Mouse (Mus musculus) kidney, postnatal 0 days (tissue): ENCODE measurements around the gene Tmeff1. TPM values are rescaled to one million over a fixed set of nuclear protein-coding genes. Genes with fewer than 3 reads are reported as not detected.

Source experiments
- ATAC-seq: fragments of 200-750 bp; cut with Nextera tagmentation; replicated peaks from 2 replicates; pipeline ENCODE4 v1.8.0; 2017; ENCODE audit warnings: low read depth, moderate number of reproducible peaks, moderate TSS enrichment, moderate library complexity; ENCODE audit not compliant: low FRiP score
- DNase-seq: peaks from one replicate; pipeline ENCODE4 v3.0.0-alpha.2; 2016; ENCODE audit warnings: low spot score
- H3K27ac ChIP-seq: fragments of 300-500 bp; sonication (generic); 2 replicates; pipeline ENCODE4 v1.5.1; 2014; ENCODE audit warnings: mild to moderate bottlenecking
- H3K27me3 ChIP-seq: fragments of 300-500 bp; sonication (generic); 2 replicates; pipeline ENCODE4 v1.6.1; 2014; ENCODE audit warnings: low read length, mixed read lengths; ENCODE audit not compliant: insufficient read depth
- H3K36me3 ChIP-seq: fragments of 300-500 bp; sonication (generic); 2 replicates; pipeline ENCODE4 v1.6.1; 2014; ENCODE audit warnings: low read length, mixed read lengths; ENCODE audit not compliant: insufficient read depth
- H3K4me1 ChIP-seq: fragments of 300-500 bp; sonication (generic); replicated peaks from 2 replicates; pipeline ENCODE4 v1.6.1; 2014; ENCODE audit warnings: antibody characterized with exemption, low read length, mixed read lengths; ENCODE audit not compliant: insufficient read depth
- H3K4me2 ChIP-seq: fragments of 300-500 bp; sonication (generic); 2 replicates; pipeline ENCODE4 v1.6.1; 2014; ENCODE audit warnings: mild to moderate bottlenecking, low read length, moderate library complexity, mixed read lengths
- H3K4me3 ChIP-seq: fragments of 300-500 bp; sonication (generic); replicated peaks from 2 replicates; pipeline ENCODE4 v1.5.1; 2014; ENCODE audit warnings: low read depth, low read length
- H3K9ac ChIP-seq: fragments of 300-500 bp; sonication (generic); 2 replicates; pipeline ENCODE4 v1.6.1; 2014; ENCODE audit warnings: low read depth, low read length
- H3K9me3 ChIP-seq: fragments of 300-500 bp; sonication (generic); replicated peaks from 2 replicates; pipeline ENCODE4 v1.6.1; 2016; ENCODE audit warnings: low read length, inconsistent platforms, mixed read lengths
- CTCF ChIP-seq: IDR thresholded peaks from 2 replicates; pipeline ENCODE4 v1.5.1; 2016; ENCODE audit warnings: antibody characterized with exemption, low read depth, mild to moderate bottlenecking, moderate library complexity
- whole genome bisulfite sequencing: fragments of 180-500 bp; shearing (Covaris S2); extraction: QIAGEN DNeasy Blood & Tissue Kit; methylation state at CpG from one replicate; pipeline ENCODE4 v1.1.7; 2014; 5-methylcytosine and 5-hydroxymethylcytosine counted together
- polyA plus RNA-seq: library from polyadenylated mRNA; unstranded; fragments of >200 nt; fragmentation: Nextera tagmentation; extraction: Ambion mirVana; gene quantifications from 2 replicates; pipeline ENCODE4 v1.2.1, GENCODE M21; 2015

The Tmeff1 gene
- polyA plus RNA-seq, 1 experiment from 2014 or later = 37.7 TPM

DNA sequence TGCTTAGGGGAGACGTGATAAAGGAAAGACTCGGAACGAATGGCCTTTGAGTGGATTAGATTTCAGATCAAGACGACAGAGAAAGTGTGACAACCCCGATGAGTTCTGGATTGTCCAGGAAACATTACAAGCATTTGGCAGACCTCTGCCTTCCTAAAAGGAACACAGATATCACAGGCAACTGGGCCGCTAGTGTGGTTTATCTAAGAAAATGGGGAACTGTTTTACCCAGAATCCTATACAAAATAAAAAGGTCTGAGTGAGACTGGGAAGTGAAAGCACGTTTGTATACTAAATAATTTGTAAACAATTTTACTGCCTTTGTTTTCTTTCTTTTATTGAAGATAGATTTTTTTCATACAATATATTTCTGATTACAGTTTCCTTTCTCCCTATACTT is 5.9 kb downstream of the Tmeff1 start:
- Histone ChIP-seq H3K4me1 (no peaks in the 10 kb centered on the region), H3K4me3 (no peak overlapping the region), H3K9ac (no peak overlapping the region), H3K27me3 (no peaks in the 10 kb centered on the region), H3K9me3 (no peaks in the 10 kb centered on the region), H3K27ac (no peak overlapping the region), H3K36me3 (no peaks in the 10 kb centered on the region), H3K4me2 (no peak overlapping the region)
- 75% methylated on average over 7 of the region's 7 CpGs for WGBS
- DNase-seq (no peak), ATAC-seq (no peak)
- TF ChIP-seq CTCF = no peak

DNA sequence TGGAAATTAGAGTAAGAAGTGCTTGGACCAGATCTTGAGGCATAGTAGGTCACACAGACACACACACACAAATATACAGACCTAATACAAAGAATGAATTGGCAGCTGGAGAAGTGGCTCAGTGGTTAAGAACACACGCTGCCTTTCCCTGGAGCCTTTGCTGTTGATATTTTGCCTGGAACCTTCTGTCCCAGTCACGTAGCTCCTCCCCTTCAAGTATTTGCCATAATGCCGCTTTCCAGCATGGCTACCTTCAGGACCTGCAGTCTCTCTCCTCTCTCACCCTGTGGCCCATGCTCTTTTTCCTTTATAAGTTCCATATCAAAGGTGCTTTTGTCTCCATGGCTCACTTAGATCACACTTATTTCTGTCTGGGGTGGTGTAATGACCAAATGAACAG is 6.4 kb downstream of the Tmeff1 start:
- 95% methylated on average over 3 of the region's 3 CpGs for WGBS
- Histone ChIP-seq H3K4me3 (no peak overlapping the region), H3K4me2 (no peak overlapping the region), H3K4me1 (no peaks in the 10 kb centered on the region), H3K9me3 (no peaks in the 10 kb centered on the region), H3K36me3 (no peaks in the 10 kb centered on the region), H3K27ac (no peak overlapping the region), H3K9ac (no peak overlapping the region), H3K27me3 (no peaks in the 10 kb centered on the region)
- DNase-seq = no peak
- no peak for TF ChIP-seq CTCF
- no peak for ATAC-seq

DNA sequence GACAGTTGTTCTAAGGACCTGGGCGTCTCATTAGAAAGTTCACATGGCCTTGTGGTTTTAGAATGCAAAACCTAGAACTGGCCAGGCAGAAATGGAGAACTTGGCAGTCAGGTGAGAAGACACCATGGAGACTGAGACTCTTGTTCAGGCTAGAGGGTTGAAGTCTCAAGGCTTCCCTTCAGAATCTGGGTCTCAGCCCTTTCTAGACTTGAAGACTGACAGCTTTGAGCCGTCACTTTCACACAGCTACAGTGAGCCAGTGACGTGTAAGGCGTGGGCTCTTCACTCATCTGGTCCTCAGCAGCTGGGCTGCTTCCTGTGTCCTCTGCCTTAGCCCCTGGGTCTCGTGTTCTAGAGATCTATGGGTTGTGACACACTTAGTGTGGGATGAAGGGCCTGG is 7.4 kb downstream of the Tmeff1 start:
- H3K27ac ChIP-seq = no peak overlapping the region
- peak; percentile 42 for DNase-seq
- H3K36me3 ChIP-seq = no peaks in the 10 kb centered on the region
- H3K4me1 ChIP-seq = no peaks in the 10 kb centered on the region
- H3K27me3 ChIP-seq = no peaks in the 10 kb centered on the region
- ATAC-seq = peak; percentile 69; the same call in 1 of the 2 replicates
- H3K9me3 ChIP-seq = no peaks in the 10 kb centered on the region
- H3K4me3 ChIP-seq = no peak overlapping the region
- no peak overlapping the region for H3K9ac ChIP-seq
- H3K4me2 ChIP-seq = no peak overlapping the region
- no peak for TF ChIP-seq CTCF
- WGBS = 51% methylated on average over 5 of the region's 5 CpGs

DNA sequence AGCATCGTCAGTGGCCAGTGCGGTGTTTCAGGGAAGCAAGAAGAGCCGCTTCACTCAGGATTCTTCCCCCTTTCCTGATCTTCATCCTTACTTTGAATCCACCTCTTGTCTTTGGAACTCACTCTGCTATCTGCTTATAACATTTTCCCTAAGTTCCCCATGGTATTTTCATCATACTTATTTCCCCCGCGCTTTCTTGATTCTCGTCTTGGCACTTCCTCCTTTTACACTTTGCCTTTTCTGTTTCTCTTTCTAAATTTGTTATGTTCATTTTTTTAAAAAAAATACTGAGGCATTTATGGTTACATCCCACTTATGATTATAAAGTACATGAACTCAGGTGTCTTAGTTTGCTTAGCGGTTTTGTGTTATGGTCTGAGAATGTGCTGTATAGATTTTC is 7.9 kb downstream of the Tmeff1 start:
- H3K27me3 ChIP-seq = no peaks in the 10 kb centered on the region

DNA sequence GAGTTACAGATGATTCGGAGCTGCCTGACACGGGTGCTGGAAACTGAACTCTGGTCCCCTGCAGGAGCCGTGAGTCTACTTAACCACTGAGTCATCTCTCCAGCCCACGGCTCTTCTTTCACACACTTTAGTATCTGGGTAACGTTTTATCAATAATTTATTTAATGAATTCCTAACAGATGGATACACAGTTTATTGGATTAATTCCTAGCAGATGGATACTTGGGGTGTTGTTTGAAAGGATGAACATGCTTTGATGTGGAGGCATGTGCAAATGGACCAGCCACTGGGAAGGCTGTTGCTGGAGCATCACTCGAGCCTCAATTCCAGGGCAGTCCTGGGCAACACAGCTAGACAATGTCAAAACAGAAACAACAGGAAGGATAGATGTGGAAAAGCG is 11.1 kb downstream of the Tmeff1 start:
- Histone ChIP-seq H3K27me3 (no peaks in the 10 kb centered on the region), H3K4me2 (no peak overlapping the region), H3K27ac (no peak overlapping the region), H3K9ac (no peak overlapping the region), H3K4me1 (no peaks in the 10 kb centered on the region), H3K9me3 (no peaks in the 10 kb centered on the region), H3K36me3 (no peaks in the 10 kb centered on the region), H3K4me3 (no peak overlapping the region)
- ATAC-seq (no peak), DNase-seq (no peak)
- 94% methylated on average over 7 of the region's 7 CpGs for WGBS
- no peak for TF ChIP-seq CTCF

More for the DNA sequence above, 7.9 kb downstream of the Tmeff1 start:
- H3K4me1 ChIP-seq = no peaks in the 10 kb centered on the region
- TF ChIP-seq CTCF = no peak
- H3K9me3 ChIP-seq = no peaks in the 10 kb centered on the region
- no peak for ATAC-seq
- H3K4me3 ChIP-seq = no peak overlapping the region
- H3K4me2 ChIP-seq = no peak overlapping the region
- no peak overlapping the region for H3K27ac ChIP-seq
- no peaks in the 10 kb centered on the region for H3K36me3 ChIP-seq
- no peak for DNase-seq
- H3K9ac ChIP-seq = no peak overlapping the region
- WGBS = 85% methylated on average over 7 of the region's 7 CpGs

DNA sequence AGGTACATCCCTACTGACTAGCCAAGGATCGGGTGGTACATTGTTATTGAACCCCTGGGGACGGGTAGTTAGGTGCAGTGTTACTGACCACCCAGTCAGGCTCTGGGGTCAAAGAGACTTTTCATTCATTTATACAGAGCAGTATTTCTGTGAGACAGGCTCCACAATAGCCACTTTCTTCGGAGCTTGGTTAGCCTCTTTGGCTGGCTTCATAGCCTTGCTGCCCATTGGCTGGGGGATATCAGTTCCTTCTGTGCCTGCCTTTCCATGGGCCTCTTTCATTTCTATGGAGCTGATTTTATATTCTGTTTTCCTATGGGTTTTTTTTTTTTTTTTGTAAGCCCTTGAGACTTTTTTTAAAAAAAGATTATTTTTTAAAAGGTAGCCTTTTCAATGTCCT is 20.7 kb downstream of the Tmeff1 start:
- 77% methylated on average over 3 of the region's 3 CpGs for WGBS
- Histone ChIP-seq H3K4me3 (no peak overlapping the region), H3K27ac (no peak overlapping the region), H3K4me2 (no peak overlapping the region), H3K4me1 (no peaks in the 10 kb centered on the region), H3K9me3 (no peaks in the 10 kb centered on the region), H3K9ac (no peak overlapping the region), H3K36me3 (0 out of 2 replicates have a peak, but pooled peaks cover 2% of the 10 kb centered on the region), H3K27me3 (no peaks in the 10 kb centered on the region)
- TF ChIP-seq CTCF = no peak
- DNase-seq = no peak
- ATAC-seq = no peak

DNA sequence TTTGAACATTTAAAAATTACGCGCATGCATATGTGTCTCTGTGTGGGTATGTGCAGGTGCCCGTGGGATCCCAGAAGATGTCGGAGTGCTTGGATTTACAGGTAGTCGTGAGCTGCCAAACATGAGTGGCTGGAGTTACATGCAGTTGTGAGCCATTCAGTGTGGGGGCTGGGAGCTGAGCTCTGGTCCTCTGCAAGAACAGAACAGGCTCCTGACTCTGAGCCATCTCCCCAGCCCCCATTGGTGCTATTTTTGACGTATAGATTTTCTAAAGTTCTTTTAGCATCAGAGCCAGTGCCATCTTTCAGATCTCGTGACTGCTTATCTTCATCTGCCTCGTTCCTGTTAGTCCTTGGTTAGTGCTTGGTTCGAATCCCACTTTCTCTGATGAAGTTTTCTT is 24.5 kb downstream of the Tmeff1 start:
- Histone ChIP-seq H3K4me2 (no peak overlapping the region), H3K36me3 (0 out of 2 replicates have a peak, but pooled peaks cover 2% of the 10 kb centered on the region), H3K27ac (no peak overlapping the region), H3K27me3 (no peaks in the 10 kb centered on the region), H3K4me3 (no peak overlapping the region), H3K4me1 (no peaks in the 10 kb centered on the region), H3K9me3 (no peaks in the 10 kb centered on the region), H3K9ac (no peak overlapping the region)
- ATAC-seq = no peak
- 91% methylated on average over 9 of the region's 9 CpGs for WGBS
- no peak for TF ChIP-seq CTCF
- no peak for DNase-seq
